Mouse (Mus musculus): ENCODE measurements around the gene Pcnt.

DNA sequence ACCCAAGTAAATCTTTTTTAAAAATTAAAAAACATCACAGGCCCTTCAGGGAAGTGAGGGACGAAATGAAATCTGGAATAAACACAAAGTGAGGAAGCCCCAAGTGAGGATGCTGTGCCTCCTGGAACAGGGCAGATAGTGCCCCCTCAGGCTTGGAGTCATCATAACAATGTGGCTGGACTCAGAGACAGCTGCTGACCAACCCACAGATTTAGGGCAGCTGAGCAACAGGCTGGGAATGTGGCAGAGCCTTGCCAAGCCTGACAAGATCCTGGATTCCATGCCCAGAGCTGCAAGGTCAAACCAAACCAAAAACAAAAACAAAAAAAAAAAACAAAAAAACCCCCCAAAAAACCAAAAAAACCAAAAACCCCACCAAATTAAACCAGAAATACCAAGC lies 18.7 kb upstream of the Pcnt start:
- TF ChIP-seq E2F4 (IDR thresholded peaks at IDR 0.05; ENCODE audit: insufficient read depth) = no peak
- no peak for TF ChIP-seq MAX (IDR thresholded peaks at IDR 0.05; ENCODE audit: low read depth)
- TF ChIP-seq POLR2A (IDR thresholded peaks at IDR 0.05; ENCODE audit: insufficient read length, low read depth) = no peak
- no peak for TF ChIP-seq USF1 (IDR thresholded peaks at IDR 0.05; ENCODE audit: low read depth)
- TF ChIP-seq POLR2AphosphoS2 (IDR thresholded peaks at IDR 0.05; ENCODE audit: insufficient read length, low read depth) = no peak

All from myocyte (in vitro differentiated cells).